Mouse (Mus musculus) heart, adult 2 months (tissue): Measurements from ENCODE around the gene Gm20388. TPM values are rescaled to one million over a fixed set of nuclear protein-coding genes. Genes with fewer than 3 reads are reported as not detected.

ENCODE experiments used
- DNase-seq, 2 experiments: peaks; one replicate each; pipeline ENCODE4 v3.0.0; 2021
- H3K27ac ChIP-seq: fragments of 200-600 bp; 2 replicates; pipeline ENCODE4 v1.8.1; 2022
- H3K27me3 ChIP-seq: fragments of 200-500 bp; 2 replicates; pipeline ENCODE4 v1.6.1; 2012; ENCODE audit warnings: mild to moderate bottlenecking, low read length, inconsistent platforms, mixed read lengths; ENCODE audit not compliant: control insufficient read depth, insufficient read depth
- H3K36me3 ChIP-seq: fragments of 200-500 bp; 2 replicates; pipeline ENCODE4 v1.6.1; 2012; ENCODE audit warnings: low read length, inconsistent platforms; ENCODE audit not compliant: control insufficient read depth, insufficient read depth
- H3K4me1 ChIP-seq: fragments of 200-500 bp; 2 replicates; pipeline ENCODE4 v1.6.1; 2011; ENCODE audit warnings: low read length; ENCODE audit not compliant: control insufficient read depth, insufficient read depth
- H3K4me3 ChIP-seq: fragments of 200-600 bp; 2 replicates; pipeline ENCODE4 v1.8.1; 2022
- H3K79me2 ChIP-seq: fragments of 200-500 bp; replicated peaks from 2 replicates; pipeline ENCODE4 v1.6.1; 2012; ENCODE audit warnings: mild to moderate bottlenecking, inconsistent platforms, low read length, moderate library complexity, mixed read lengths; ENCODE audit not compliant: control insufficient read depth, insufficient read depth
- H3K9ac ChIP-seq: fragments of 200-500 bp; 2 replicates; pipeline ENCODE4 v1.6.1; 2012; ENCODE audit warnings: low read depth, mild to moderate bottlenecking, control low read depth, inconsistent platforms, low read length, mixed read lengths
- CTCF ChIP-seq: fragments of 200-600 bp; IDR thresholded peaks from 2 replicates; pipeline ENCODE4 v1.8.1; 2022; ENCODE audit warnings: antibody characterized with exemption, mild to moderate bottlenecking, moderate library complexity
- EP300 ChIP-seq: fragments of 200-500 bp; IDR thresholded peaks from 2 replicates; pipeline ENCODE4 v1.6.1; 2011; ENCODE audit warnings: low read depth, low read length, control low read depth; ENCODE audit not compliant: insufficient read depth
- POLR2A ChIP-seq: fragments of 200-500 bp; IDR thresholded peaks from 2 replicates; pipeline ENCODE4 v1.6.1; 2011; ENCODE audit warnings: mild to moderate bottlenecking, low read depth, low read length, control low read depth; ENCODE audit not compliant: insufficient read depth
- WGBS: fragments of 180-500 bp; shearing (Covaris S2); methylation state at CpG from one replicate; pipeline ENCODE4 v1.1.7; 2018; 5-methylcytosine and 5-hydroxymethylcytosine counted together
- intact Hi-C: fragments of 180-260 bp; cut with DNase I; formaldehyde crosslinking; loops from one replicate; pipeline ENCODE4 v1.15.1; 2025
- polyA plus RNA-seq: library from polyadenylated mRNA; depleted of rRNA; stranded (reverse); fragments of >200 nt; gene quantifications from 2 replicates; pipeline ENCODE4 v1.2.3, GENCODE M21; 2012
- total RNA-seq, 2 experiments: library from RNA; stranded (reverse); gene quantifications; 2 replicates each; pipeline ENCODE4 v1.2.3; 2021

Gene Gm20388
- total and polyA plus RNA-seq, 3 experiments: 1.8 to 32.3 TPM; not detected in 1

DNA sequence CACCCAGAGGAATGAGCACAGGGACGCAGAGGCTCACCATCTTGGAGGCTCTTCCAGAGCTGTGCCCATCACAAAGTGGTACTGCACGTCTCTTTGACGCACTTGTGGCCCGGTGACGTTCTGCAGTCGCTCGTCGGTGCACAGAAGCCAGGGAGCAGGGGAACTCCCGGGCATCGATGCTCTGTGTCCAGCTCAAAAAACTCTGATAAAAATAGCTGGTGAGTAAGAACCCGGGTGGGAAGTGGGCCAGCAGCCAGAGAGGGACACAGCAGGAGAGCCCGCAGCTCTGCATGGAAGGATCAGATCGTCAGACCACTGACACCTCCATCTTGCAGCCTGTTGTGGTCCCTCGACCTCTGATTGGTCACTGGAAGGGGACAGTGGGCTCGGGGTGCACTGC is 77.4 kb downstream of the Gm20388 start:
- Histone ChIP-seq H3K27ac (no peak overlapping the region), H3K79me2 (no peaks in the 10 kb centered on the region), H3K36me3 (no peaks in the 10 kb centered on the region), H3K4me3 (no peak overlapping the region), H3K4me1 (peaks cover 4% of the 10 kb centered on the region; the same call in 1 of the 2 replicates), H3K9ac (no peak overlapping the region), H3K27me3 (peaks cover 3% of the 10 kb centered on the region; the same call in 1 of the 2 replicates)
- intact Hi-C loops: no loop called here
- peak in 1 of 2 experiments; percentile 53 for DNase-seq
- WGBS: 13% methylated on average over 15 of the region's 15 CpGs
- TF ChIP-seq CTCF: no peak
- no peak for TF ChIP-seq EP300
- TF ChIP-seq POLR2A: no peak

DNA sequence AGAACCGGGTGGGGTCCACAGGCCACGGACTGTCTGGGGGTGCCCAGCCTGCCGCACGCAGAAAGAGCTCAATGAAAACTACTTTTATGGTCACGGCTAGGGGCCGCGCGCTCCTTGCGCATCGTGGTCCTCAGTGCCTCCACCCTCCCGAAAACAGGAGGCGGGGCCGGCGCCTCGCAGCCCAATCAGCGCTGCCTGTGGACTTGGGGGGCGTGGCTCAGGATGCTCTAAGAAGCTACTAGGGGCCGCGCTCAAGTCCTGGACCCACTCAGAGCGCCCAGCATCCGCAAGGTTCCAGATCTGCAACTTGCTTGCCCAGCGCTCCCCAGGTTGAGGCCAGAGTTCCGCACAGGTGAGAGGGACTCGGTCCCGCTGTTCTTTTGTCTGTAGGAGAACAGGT is 81.6 kb downstream of the Gm20388 start, which contains the start of gene Crispld2:
TSS of gene Crispld2 (plus strand) at position 190 of the 400 bp plus-strand sequence.
- 1% methylated on average over 25 of the region's 25 CpGs for WGBS
- TF ChIP-seq CTCF (peak; percentile 33), EP300 (0 out of 2 replicates have a peak, but pooled peaks have one; percentile 4), POLR2A (peak; percentile 90)
- Histone ChIP-seq H3K4me1 (peaks cover 4% of the 10 kb centered on the region; the same call in 1 of the 2 replicates), H3K36me3 (no peaks in the 10 kb centered on the region), H3K4me3 (peak within 1 kb of the TSS; percentile 42), H3K9ac (peak within 1 kb of the TSS; percentile 15), H3K27ac (peak within 1 kb of the TSS; percentile 45), H3K79me2 (no peaks in the 10 kb centered on the region), H3K27me3 (peaks cover 3% of the 10 kb centered on the region; the same call in 1 of the 2 replicates)
- peak; percentile 85 to 87 for DNase-seq
- intact Hi-C loops: no loop called here

DNA sequence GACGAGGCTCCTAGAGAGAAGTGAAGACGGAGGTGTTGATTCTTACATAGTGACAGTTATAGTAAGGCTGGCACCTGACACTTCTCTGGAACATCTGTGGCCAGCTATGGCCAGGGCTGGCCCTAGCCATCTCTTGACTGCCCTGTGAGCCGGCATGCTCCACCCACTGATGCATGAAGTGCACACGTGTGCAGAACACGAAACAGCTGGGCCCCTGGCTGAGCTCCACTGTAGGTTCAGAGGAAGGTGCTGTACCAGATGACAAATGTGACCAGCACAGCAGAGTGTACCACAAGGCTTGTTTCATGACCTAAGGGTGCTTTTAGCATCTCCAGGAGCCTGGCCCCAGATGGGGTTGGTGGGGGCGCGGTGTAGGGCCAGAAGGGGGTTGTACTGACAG is 83.5 kb downstream of the Gm20388 start:
- no peaks in the 10 kb centered on the region for H3K79me2 ChIP-seq
- H3K27ac ChIP-seq: no peak overlapping the region; the same call in 1 of the 2 replicates
- intact Hi-C loops: no loop called here
- no peak overlapping the region for H3K4me3 ChIP-seq
- no peak for DNase-seq
- no peak overlapping the region for H3K9ac ChIP-seq
- H3K27me3 ChIP-seq: peaks cover 3% of the 10 kb centered on the region; the same call in 1 of the 2 replicates
- no peaks in the 10 kb centered on the region for H3K4me1 ChIP-seq
- TF ChIP-seq POLR2A (no peak), CTCF (no peak), EP300 (no peak)
- 67% methylated on average over 7 of the region's 7 CpGs for WGBS
- no peaks in the 10 kb centered on the region for H3K36me3 ChIP-seq

GRCm38 (mm10) chr8:119994556-119994955 is 83.9 kb downstream of the Gm20388 start:
- Histone ChIP-seq H3K4me1 (no peaks in the 10 kb centered on the region), H3K27me3 (peaks cover 3% of the 10 kb centered on the region; the same call in 1 of the 2 replicates), H3K79me2 (no peaks in the 10 kb centered on the region), H3K9ac (no peak overlapping the region), H3K4me3 (no peak overlapping the region), H3K27ac (no peak overlapping the region; the same call in 1 of the 2 replicates), H3K36me3 (no peaks in the 10 kb centered on the region)
- intact Hi-C loops: no loop called here
- TF ChIP-seq CTCF (no peak), POLR2A (no peak), EP300 (no peak)
- no peak for DNase-seq
- 55% methylated on average over 6 of the region's 6 CpGs for WGBS

DNA sequence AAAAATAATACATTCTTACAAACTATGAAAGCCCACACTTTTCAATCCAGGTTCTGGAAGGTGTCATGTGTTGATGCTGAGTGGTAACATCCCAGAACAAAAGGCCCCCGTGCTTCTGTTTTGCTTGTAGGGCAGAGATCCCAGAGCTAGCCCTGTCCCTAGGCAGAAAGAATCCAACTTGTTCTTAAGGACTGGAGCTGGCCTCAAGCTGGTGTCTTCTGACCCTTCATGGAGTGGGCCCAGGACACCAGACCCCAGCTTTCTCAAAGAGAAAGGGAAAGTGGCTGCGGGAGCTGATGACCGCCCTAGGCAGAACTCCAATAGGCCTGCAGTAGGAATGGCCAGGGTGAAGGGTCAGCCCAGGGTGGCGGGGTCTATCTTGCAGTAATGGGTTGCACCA is 86.6 kb downstream of the Gm20388 start:
- no peak for TF ChIP-seq CTCF
- TF ChIP-seq POLR2A: no peak
- TF ChIP-seq EP300: no peak
- H3K27me3 ChIP-seq: 0 out of 2 replicates have a peak, but pooled peaks cover 3% of the 10 kb centered on the region
- no peak overlapping the region for H3K4me3 ChIP-seq
- intact Hi-C loops: no loop called here
- H3K4me1 ChIP-seq: peaks cover 1% of the 10 kb centered on the region; the same call in 1 of the 2 replicates
- H3K27ac ChIP-seq: 0 out of 2 replicates have a peak overlapping the region, but pooled peaks have one; percentile 26
- H3K9ac ChIP-seq: no peak overlapping the region
- no peak for DNase-seq
- H3K79me2 ChIP-seq: no peaks in the 10 kb centered on the region
- WGBS: 76% methylated on average over 4 of the region's 4 CpGs
- H3K36me3 ChIP-seq: no peaks in the 10 kb centered on the region

GRCm38 (mm10) chr8:120000461-120000860 is 89.8 kb downstream of the Gm20388 start:
- intact Hi-C loops: loop anchor here (5.0 kb wide), 1 partner anchor 37 kb away; no protein-coding TSS in a partner anchor
- peak in 1 of 2 experiments; percentile 71 for DNase-seq
- no peak overlapping the region for H3K4me3 ChIP-seq
- peaks cover 3% of the 10 kb centered on the region for H3K4me1 ChIP-seq
- TF ChIP-seq CTCF: no peak
- no peak for TF ChIP-seq EP300
- H3K36me3 ChIP-seq: no peaks in the 10 kb centered on the region
- 20% methylated on average over 8 of the region's 8 CpGs for WGBS
- H3K79me2 ChIP-seq: no peaks in the 10 kb centered on the region
- no peak overlapping the region for H3K27ac ChIP-seq
- no peak overlapping the region for H3K9ac ChIP-seq
- H3K27me3 ChIP-seq: no peaks in the 10 kb centered on the region
